Mouse (Mus musculus) MEL (cell line): ENCODE measurements around the gene Gm20521.

Experiments used
- CTCF ChIP-seq, 3 experiments: IDR thresholded peaks in 2 of 3; conservative IDR thresholded peaks in 1 of 3; 2 replicates each; pipeline ENCODE4 v1.5.1; 2011 to 2012; ENCODE audit warnings: low read length in 3 of 3, low read depth in 2 of 3, mild to moderate bottlenecking in 2 of 3, improper control_type of control experiment in 1 of 3, inconsistent platforms in 1 of 3, mixed read lengths in 1 of 3, moderate library complexity in 1 of 3; ENCODE audit not compliant: control insufficient read depth in 1 of 3, insufficient read depth in 1 of 3, poor library complexity in 1 of 3, severe bottlenecking in 1 of 3
- GATA1 ChIP-seq: IDR thresholded peaks from 2 replicates; pipeline ENCODE4 v1.6.1; 2011; ENCODE audit warnings: low read depth, low read length, improper control_type of control experiment
- MAX ChIP-seq: IDR thresholded peaks from 2 replicates; pipeline ENCODE4 v1.6.1; 2011; ENCODE audit warnings: low read length, improper control_type of control experiment
- MYC ChIP-seq: IDR thresholded peaks from 2 replicates; pipeline ENCODE4 v1.6.1; 2011; ENCODE audit warnings: low read depth, mild to moderate bottlenecking, low read length, improper control_type of control experiment, moderate library complexity

GRCm38 (mm10) chr14:54865626-54866025, 17.6 kb upstream of the Gm20521 start:
- TF ChIP-seq CTCF (IDR thresholded peaks at IDR 0.05 in 2 of 3, conservative IDR thresholded peaks at IDR 0.05 in 1 of 3; ENCODE audit: control insufficient read depth in 1 of 3, insufficient read depth in 1 of 3, low read depth in 2 of 3, low read length in 3 of 3, poor library complexity in 1 of 3, severe bottlenecking in 1 of 3) (no peak), GATA1 (no peak), MYC (no peak), MAX (no peak)
